Mouse (Mus musculus) cerebellum, adult 2 months (tissue): ENCODE results near the gene Npvf. TPM values are rescaled to one million over a fixed set of nuclear protein-coding genes. Genes with fewer than 3 reads are reported as not detected.

Source experiments
- DNase-seq, 2 experiments: peaks; one replicate each; pipeline ENCODE4 v3.0.0; 2021
- H3K27ac ChIP-seq: fragments of 200-500 bp; 2 replicates; pipeline ENCODE4 v1.5.1; 2012; ENCODE audit warnings: low read length, control low read depth, inconsistent platforms; ENCODE audit not compliant: insufficient read depth
- H3K27me3 ChIP-seq: fragments of 200-500 bp; 2 replicates; pipeline ENCODE4 v1.6.1; 2012; ENCODE audit warnings: inconsistent platforms, mild to moderate bottlenecking, low read length, moderate library complexity; ENCODE audit not compliant: control insufficient read depth, insufficient read depth
- H3K4me1 ChIP-seq: fragments of 200-500 bp; 2 replicates; pipeline ENCODE4 v1.6.1; 2011; ENCODE audit warnings: low read length; ENCODE audit not compliant: control insufficient read depth, insufficient read depth
- H3K4me3 ChIP-seq: fragments of 200-500 bp; replicated peaks from 2 replicates; pipeline ENCODE3; 2011; ENCODE audit warnings: mild to moderate bottlenecking, low read depth, low read length, control low read depth; ENCODE audit not compliant: insufficient read depth
- CTCF ChIP-seq: fragments of 200-500 bp; IDR thresholded peaks from 2 replicates; pipeline ENCODE4 v1.5.1; 2011; ENCODE audit warnings: low read depth, mild to moderate bottlenecking, control low read depth, low read length, moderate library complexity, borderline replicate concordance; ENCODE audit not compliant: insufficient read depth
- POLR2A ChIP-seq: fragments of 200-500 bp; IDR thresholded peaks from 2 replicates; pipeline ENCODE4 v1.6.1; 2011; ENCODE audit warnings: low read length, control low read depth, borderline replicate concordance; ENCODE audit not compliant: insufficient read depth
- WGBS: fragments of 180-500 bp; shearing (Covaris S2); methylation state at CpG from one replicate; pipeline ENCODE4 v1.1.7; 2018; 5-methylcytosine and 5-hydroxymethylcytosine counted together
- polyA plus RNA-seq: library from polyadenylated mRNA; depleted of rRNA; stranded (reverse); fragments of >200 nt; gene quantifications from 2 replicates; pipeline ENCODE4 v1.2.3, GENCODE M21; 2012; rRNA removed

Gene Npvf
- polyA plus RNA-seq, result 0.13 TPM in 1 of 2 replicates, not detected in the other

DNA sequence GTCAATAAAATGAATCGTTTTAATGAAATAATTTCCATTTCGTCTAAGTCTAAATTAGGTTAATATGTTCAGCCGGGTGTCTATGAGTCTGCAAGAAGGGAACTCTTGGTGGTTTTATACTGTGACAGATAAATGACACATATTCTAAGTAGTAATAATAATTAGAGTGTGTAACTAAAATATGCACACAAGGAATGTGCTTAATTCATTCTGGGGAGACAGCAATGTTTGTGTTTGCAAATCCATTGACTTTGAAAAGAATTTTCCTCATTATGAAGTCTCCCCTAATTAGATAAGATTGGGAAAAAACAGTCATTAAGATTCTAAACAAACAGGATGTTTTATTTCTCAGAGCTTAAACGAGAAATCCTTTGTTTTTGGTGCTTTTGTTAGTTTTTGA lies at the start of gene Npvf:
Npvf (minus strand) TSS at position 84 of the 400 bp plus-strand sequence.
- Histone ChIP-seq H3K4me1 (peaks cover 21% of the 10 kb centered on the region), H3K27ac (peak within 1 kb of the TSS; percentile 68), H3K4me3 (no peak within 1 kb of the TSS), H3K27me3 (no peaks in the 10 kb centered on the region)
- TF ChIP-seq POLR2A (no peak), CTCF (no peak)
- DNase-seq, result no peak
- WGBS, result 79% methylated on average over 4 of the region's 4 CpGs

GRCm38 (mm10) chr6:50689121-50689815 lies 35.0 kb upstream of the Npvf start:
- no peak overlapping the region for H3K4me3 ChIP-seq
- DNase-seq, result peak; percentile 19 to 52
- H3K27me3 ChIP-seq, result no peaks in the 10 kb centered on the region
- TF ChIP-seq CTCF (no peak), POLR2A (no peak)
- WGBS, result 36% methylated on average over 15 of the region's 15 CpGs
- no peak overlapping the region for H3K27ac ChIP-seq
- H3K4me1 ChIP-seq, result no peaks in the 10 kb centered on the region

GRCm38 (mm10) chr6:50684646-50685415 lies 30.6 kb upstream of the Npvf start:
- Histone ChIP-seq H3K27ac (no peak overlapping the region), H3K4me3 (no peak overlapping the region), H3K4me1 (no peaks in the 10 kb centered on the region), H3K27me3 (no peaks in the 10 kb centered on the region)
- TF ChIP-seq POLR2A, result no peak
- TF ChIP-seq CTCF, result no peak
- DNase-seq, result peak in 1 of 2 experiments; percentile 29
- 71% methylated on average over 7 of the region's 7 CpGs for WGBS

- no peak overlapping the region for H3K4me3 ChIP-seq
- H3K27me3 ChIP-seq, result no peaks in the 10 kb centered on the region
- TF ChIP-seq POLR2A, result no peak
- TF ChIP-seq CTCF, result no peak
- WGBS, result 79% methylated on average over 5 of the region's 5 CpGs
- H3K27ac ChIP-seq, result no peak overlapping the region
- DNase-seq, result no peak
- H3K4me1 ChIP-seq, result no peaks in the 10 kb centered on the region
These were observed 27.3 kb upstream of the Npvf start for GRCm38 (mm10) chr6:50681491-50681890.

- no peak overlapping the region for H3K4me3 ChIP-seq
- 72% methylated on average over 20 of the region's 20 CpGs for WGBS
- no peak for DNase-seq
- no peak for TF ChIP-seq CTCF
- no peak overlapping the region for H3K27ac ChIP-seq
- H3K4me1 ChIP-seq, result no peaks in the 10 kb centered on the region
- H3K27me3 ChIP-seq, result no peaks in the 10 kb centered on the region
These were observed 26.3 kb upstream of the Npvf start for GRCm38 (mm10) chr6:50680224-50681215.

GRCm38 (mm10) chr6:50679486-50679828 lies 25.2 kb upstream of the Npvf start:
- Histone ChIP-seq H3K4me3 (no peak overlapping the region), H3K27me3 (no peaks in the 10 kb centered on the region), H3K4me1 (no peaks in the 10 kb centered on the region), H3K27ac (no peak overlapping the region)
- DNase-seq, result no peak
- 86% methylated on average over 2 of the region's 2 CpGs for WGBS
- TF ChIP-seq CTCF (no peak), POLR2A (no peak)

GRCm38 (mm10) chr6:50678826-50679485 lies 24.7 kb upstream of the Npvf start:
- TF ChIP-seq POLR2A (no peak), CTCF (peak; percentile 98)
- H3K4me1 ChIP-seq, result no peaks in the 10 kb centered on the region
- H3K4me3 ChIP-seq, result no peak overlapping the region
- 29% methylated on average over 8 of the region's 8 CpGs for WGBS
- no peak overlapping the region for H3K27ac ChIP-seq
- H3K27me3 ChIP-seq, result no peaks in the 10 kb centered on the region
- peak; percentile 81 to 82 for DNase-seq
